Mouse (Mus musculus) testis, adult 2 months (tissue): ENCODE results near the gene Usp18.

ENCODE experiments used
- CTCF ChIP-seq: fragments of 200-500 bp; IDR thresholded peaks from 2 replicates; pipeline ENCODE4 v1.5.1; 2012; ENCODE audit warnings: low read depth, mild to moderate bottlenecking, inconsistent platforms, low read length, moderate library complexity; ENCODE audit not compliant: control insufficient read depth, insufficient read depth, insufficient replicate concordance
- POLR2A ChIP-seq: fragments of 200-500 bp; IDR thresholded peaks from 2 replicates; pipeline ENCODE4 v1.6.1; 2012; ENCODE audit warnings: low read depth, mild to moderate bottlenecking, inconsistent platforms, low read length, moderate library complexity; ENCODE audit not compliant: control insufficient read depth

DNA sequence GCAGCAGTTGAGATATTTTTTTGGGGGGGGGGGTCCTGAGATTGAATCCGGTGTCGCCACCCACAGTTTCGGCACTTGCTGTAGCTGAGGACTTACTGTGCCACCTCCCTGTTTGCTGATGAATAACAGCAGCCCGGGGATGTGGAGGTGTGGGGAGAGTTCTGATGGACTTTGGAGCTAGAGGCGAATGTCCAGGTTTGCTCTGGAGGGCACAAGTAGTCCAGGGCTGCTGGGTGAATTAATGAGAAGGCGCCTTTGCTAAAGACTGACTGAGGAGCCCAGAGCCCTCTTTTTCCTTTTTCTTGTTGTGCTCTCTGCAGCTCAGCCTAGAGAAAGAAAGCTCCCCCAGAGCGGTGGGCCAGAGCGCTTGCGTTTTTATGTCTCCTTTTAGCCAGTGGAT lies 58.9 kb downstream of the Usp18 start:
- TF ChIP-seq CTCF (no peak), POLR2A (no peak)
